Mouse (Mus musculus): ENCODE measurements around the gene Rad54l2.

DNA sequence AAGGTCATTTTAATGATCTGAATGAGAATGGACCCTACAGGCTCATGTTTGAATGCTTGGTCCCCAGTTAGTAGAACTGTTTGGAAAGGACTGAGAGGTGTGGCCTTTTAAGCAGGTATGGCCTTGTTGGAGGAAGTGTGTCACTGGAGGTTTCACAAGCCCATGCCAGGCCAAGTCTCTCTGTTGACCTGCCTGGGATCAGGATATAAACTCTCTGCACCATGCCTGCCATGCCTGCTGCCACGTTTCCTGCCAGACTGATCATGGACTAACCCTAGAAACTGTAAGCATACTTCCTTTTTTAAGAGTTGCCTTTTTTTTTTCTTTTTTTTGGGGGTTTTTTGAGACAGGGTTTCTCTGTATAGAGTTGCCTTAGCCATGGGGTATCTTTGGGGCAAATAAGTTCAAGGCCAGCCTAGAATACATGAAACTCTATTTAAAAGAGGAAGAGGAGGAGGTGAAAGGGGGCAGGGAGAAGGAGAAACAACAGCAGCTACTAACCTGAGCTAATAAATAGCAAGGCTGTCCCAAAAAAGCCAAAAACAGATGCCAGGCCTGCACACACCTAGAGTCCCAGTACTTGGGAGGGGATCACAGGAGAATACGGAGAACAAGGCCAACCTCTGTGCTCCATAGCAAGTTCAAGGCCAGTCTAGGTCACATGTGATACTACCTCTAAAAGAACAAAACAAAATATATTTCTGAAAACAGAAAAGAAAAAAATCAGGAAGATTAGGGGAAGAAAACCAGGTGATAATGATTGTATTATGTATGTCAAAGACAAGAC lies 50.6 kb downstream of the Rad54l2 start:
- no peak for TF ChIP-seq CTCF (IDR thresholded peaks at IDR 0.05; ENCODE audit: low read depth)
- no peak for TF ChIP-seq EP300 (optimal IDR thresholded peaks at IDR 0.05)
